Mouse (Mus musculus): ENCODE data around the gene Clip2. TPM values are rescaled to one million over a fixed set of nuclear protein-coding genes. Genes with fewer than 3 reads are reported as not detected.

The Clip2 gene
- polyA plus RNA-seq, 1 experiment from 2014 or later, result 7.4 TPM

DNA sequence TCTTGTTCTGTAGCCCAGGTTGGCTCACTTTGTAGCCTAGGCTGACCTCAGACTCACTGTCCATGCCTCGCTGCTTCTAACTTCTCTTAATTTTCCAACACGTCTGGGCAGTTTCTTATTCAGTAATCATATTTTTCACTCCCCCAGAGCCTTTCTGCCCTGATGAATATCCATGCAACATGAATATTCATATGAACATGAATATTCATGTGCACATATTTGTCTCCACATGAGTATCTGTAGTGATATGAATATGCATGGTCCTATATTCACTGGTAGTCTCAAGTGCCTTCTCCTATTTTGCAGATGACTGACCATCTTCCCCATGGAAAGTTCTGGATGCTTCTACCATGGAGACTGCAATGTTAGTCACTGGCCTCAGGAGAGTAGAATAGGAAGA lies 31.1 kb downstream of the Clip2 start:
- 90% methylated on average over 2 of the region's 2 CpGs for WGBS
- peaks cover 79% of the 10 kb centered on the region for H3K36me3 ChIP-seq
- H3K9me3 ChIP-seq, result peaks cover 3% of the 10 kb centered on the region; the same call in 1 of the 2 replicates
- no peaks in the 10 kb centered on the region for H3K4me1 ChIP-seq
- H3K4me2 ChIP-seq (replicated peaks), result no peak overlapping the region
- H3K27me3 ChIP-seq, result no peaks in the 10 kb centered on the region
- H3K27ac ChIP-seq, result no peak overlapping the region
- H3K9ac ChIP-seq, result no peak overlapping the region
- ATAC-seq (ENCODE audit: insufficient number of reproducible peaks, insufficient read depth, low FRiP score, low TSS enrichment), result no peak
- no peak overlapping the region for H3K4me3 ChIP-seq

DNA sequence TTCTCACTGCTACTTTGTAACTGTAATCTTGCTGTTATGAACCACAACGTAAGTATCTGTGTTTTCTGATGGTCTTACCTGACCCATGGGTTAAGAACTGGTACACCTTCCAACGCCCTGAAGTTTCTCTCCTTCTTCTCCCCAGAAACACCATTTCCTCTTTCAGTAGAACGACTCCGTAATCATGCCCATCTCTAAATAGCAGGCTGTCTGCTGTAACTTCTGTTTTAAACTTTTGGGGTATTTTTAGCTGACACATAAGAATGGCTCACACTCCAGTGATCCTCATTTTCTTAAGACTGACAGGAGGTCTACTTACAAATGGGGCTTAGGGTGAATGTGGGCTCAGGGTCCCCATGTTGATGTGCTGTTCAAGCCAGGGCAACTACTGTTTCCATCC lies 32.1 kb downstream of the Clip2 start:
- Histone ChIP-seq H3K4me2 (replicated peaks) (no peak overlapping the region), H3K4me3 (no peak overlapping the region), H3K9ac (no peak overlapping the region), H3K4me1 (no peaks in the 10 kb centered on the region), H3K27ac (no peak overlapping the region), H3K27me3 (no peaks in the 10 kb centered on the region), H3K9me3 (peaks cover 3% of the 10 kb centered on the region; the same call in 1 of the 2 replicates), H3K36me3 (peaks cover 82% of the 10 kb centered on the region)
- whole genome bisulfite sequencing, result over 99% methylated on average over 4 of the region's 4 CpGs
- no peak for ATAC-seq (ENCODE audit: insufficient number of reproducible peaks, insufficient read depth, low FRiP score, low TSS enrichment)

DNA sequence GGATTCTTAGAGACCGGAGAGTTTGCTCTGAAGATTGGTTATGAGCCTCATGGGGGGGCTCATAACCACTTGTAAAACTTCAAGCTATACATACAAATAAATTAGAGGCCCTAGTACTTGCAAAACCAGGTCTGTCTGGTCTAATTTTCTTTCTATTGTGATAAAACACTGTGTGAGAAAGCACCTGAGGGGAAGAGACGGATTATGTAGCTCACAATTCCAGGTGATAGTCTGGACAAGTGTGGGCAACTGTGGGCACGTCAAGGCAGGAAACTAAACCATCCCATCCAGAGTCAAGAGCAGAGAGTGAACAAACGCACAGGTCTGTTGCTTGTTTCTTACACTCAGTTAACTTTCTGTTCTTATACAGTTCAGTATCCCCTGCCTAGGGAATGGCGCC lies 32.8 kb downstream of the Clip2 start:
- no peaks in the 10 kb centered on the region for H3K4me1 ChIP-seq
- ATAC-seq (ENCODE audit: insufficient number of reproducible peaks, insufficient read depth, low FRiP score, low TSS enrichment), result no peak
- no peaks in the 10 kb centered on the region for H3K27me3 ChIP-seq
- no peak overlapping the region for H3K9ac ChIP-seq
- no peak overlapping the region for H3K4me2 ChIP-seq (replicated peaks)
- peaks cover 84% of the 10 kb centered on the region for H3K36me3 ChIP-seq
- no peak overlapping the region for H3K27ac ChIP-seq
- WGBS, result 89% methylated on average over 5 of the region's 5 CpGs
- H3K9me3 ChIP-seq, result peaks cover 3% of the 10 kb centered on the region; the same call in 1 of the 2 replicates
- no peak overlapping the region for H3K4me3 ChIP-seq

DNA sequence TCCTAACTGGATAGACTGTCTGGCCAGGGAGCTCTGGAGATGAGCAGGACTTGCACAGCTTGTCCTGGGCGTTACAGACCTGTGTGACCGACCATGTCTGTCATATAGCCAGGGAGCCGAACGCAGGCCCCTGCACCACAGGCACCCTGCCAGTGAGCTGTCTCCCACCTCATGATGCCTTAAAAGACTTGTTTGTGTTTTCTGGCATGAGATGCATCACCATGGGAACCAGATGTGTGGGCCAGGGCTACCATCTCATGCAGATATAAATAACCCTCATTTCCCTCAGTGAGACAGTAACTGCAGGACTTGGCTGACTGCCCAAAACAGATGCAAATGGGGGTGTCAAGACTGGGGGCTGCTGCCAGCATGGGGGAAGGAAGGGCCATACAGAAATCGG lies 40.1 kb downstream of the Clip2 start:
- Histone ChIP-seq H3K36me3 (peaks cover 94% of the 10 kb centered on the region), H3K27me3 (no peaks in the 10 kb centered on the region), H3K4me2 (replicated peaks) (no peak overlapping the region), H3K9me3 (peaks cover 3% of the 10 kb centered on the region; the same call in 1 of the 2 replicates), H3K4me1 (no peaks in the 10 kb centered on the region), H3K9ac (no peak overlapping the region), H3K27ac (no peak overlapping the region), H3K4me3 (no peak overlapping the region)
- WGBS, result 93% methylated on average over 5 of the region's 5 CpGs
- no peak for ATAC-seq (ENCODE audit: insufficient number of reproducible peaks, insufficient read depth, low FRiP score, low TSS enrichment)

DNA sequence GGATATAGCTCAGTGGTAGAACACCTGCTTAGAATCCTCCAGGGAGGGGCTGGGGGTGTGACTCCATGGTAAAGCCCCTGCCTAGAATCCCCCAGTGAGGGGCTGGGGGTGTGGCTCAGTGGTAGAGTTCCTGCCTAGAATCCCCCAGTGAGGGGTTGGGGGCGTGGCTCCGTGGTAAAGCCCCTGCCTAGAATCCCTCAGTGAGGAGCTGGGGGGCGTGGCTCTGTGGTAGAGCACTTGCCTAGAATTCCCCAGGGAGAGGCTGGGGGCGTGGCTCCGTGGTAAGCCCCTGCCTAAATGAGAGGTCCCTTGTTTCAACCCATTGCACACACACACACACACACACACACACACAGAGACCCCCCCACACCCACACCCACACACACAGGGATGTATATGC lies 42.0 kb downstream of the Clip2 start:
- no peak overlapping the region for H3K27ac ChIP-seq
- H3K4me1 ChIP-seq, result no peaks in the 10 kb centered on the region
- no peaks in the 10 kb centered on the region for H3K27me3 ChIP-seq
- ATAC-seq (ENCODE audit: insufficient number of reproducible peaks, insufficient read depth, low FRiP score, low TSS enrichment), result no peak
- no peak overlapping the region for H3K4me3 ChIP-seq
- no peak overlapping the region for H3K4me2 ChIP-seq (replicated peaks)
- 90% methylated on average over 5 of the region's 5 CpGs for WGBS
- peaks cover 76% of the 10 kb centered on the region for H3K36me3 ChIP-seq
- H3K9me3 ChIP-seq, result no peaks in the 10 kb centered on the region
- no peak overlapping the region for H3K9ac ChIP-seq

DNA sequence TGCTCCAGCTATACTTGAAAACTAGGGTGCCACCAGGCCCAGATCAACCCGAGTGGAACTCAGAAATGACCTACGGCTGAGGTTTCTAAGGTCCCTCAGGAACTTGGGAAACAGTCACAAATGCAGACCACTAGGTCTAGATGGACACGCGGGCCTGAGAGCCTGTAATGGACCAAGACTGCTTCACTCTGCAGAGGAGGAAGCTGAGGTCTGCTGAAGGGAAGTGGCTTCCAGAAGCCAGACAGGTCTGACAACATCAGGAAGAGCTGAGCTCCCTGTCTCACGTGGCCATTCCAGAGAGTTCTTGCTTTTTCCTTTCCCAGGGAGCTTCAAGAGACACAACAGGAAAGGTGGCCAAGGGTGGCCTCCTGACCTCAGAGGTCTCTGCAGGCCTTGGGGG lies 43.3 kb downstream of the Clip2 start:
- Histone ChIP-seq H3K27me3 (no peaks in the 10 kb centered on the region), H3K27ac (no peak overlapping the region), H3K4me2 (replicated peaks) (no peak overlapping the region), H3K36me3 (peaks cover 74% of the 10 kb centered on the region), H3K9ac (no peak overlapping the region), H3K4me3 (no peak overlapping the region), H3K4me1 (no peaks in the 10 kb centered on the region), H3K9me3 (no peaks in the 10 kb centered on the region)
- 84% methylated on average over 5 of the region's 5 CpGs for WGBS
- no peak for ATAC-seq (ENCODE audit: insufficient number of reproducible peaks, insufficient read depth, low FRiP score, low TSS enrichment)

DNA sequence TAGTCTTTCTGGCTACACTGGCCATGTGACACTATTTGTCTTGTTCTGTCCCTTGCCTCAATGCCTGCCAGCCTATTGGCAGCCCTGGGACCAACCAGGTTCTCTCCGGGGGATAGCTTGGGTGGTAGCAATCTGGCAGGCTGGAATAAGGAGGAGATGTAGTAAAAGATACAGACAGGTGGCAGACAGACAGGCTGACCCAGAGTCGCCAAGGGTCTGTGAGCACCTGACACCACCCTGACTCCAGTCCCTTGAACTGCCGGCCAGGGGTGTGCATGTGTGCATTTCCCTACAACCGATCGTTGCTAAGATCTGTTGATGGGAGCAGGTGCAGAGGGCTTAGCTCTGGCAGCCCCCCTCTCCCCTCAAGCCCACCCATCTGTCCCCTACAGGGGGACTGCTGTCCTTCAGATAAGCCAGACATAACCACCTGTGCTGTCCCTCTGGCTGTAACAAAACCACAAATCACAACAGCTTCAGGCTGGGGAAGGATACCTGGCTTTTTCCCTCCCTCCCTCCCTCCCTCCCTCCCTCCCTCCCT lies 44.3 kb downstream of the Clip2 start:
- no peak overlapping the region for H3K27ac ChIP-seq
- no peak overlapping the region for H3K4me3 ChIP-seq
- 81% methylated on average over 5 of the region's 5 CpGs for WGBS
- peaks cover 75% of the 10 kb centered on the region for H3K36me3 ChIP-seq
- no peaks in the 10 kb centered on the region for H3K9me3 ChIP-seq
- H3K9ac ChIP-seq, result no peak overlapping the region
- H3K4me2 ChIP-seq (replicated peaks), result no peak overlapping the region
- no peaks in the 10 kb centered on the region for H3K27me3 ChIP-seq
- no peaks in the 10 kb centered on the region for H3K4me1 ChIP-seq
- ATAC-seq (ENCODE audit: insufficient number of reproducible peaks, insufficient read depth, low FRiP score, low TSS enrichment), result peak; percentile 30; the same call in 1 of the 2 replicates

DNA sequence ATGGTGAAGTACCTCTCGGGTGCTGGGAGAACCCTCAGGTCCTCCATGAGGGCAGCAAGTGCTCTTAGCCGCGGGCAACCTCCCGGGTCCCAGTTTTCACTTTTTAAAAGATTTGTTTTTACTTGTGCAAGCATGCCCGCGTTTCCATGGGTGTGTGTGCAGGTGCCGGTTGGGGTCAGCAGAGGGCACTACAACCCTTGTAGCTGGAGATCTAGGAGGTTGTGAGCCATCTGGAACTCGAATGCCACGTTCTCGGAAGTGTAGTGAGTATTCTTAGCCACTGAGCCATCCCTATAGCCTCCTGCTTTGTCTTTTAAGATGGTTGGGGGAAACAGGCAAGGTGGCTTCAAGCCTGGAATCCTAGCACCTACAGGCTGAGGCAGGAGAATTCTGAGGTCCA lies 44.9 kb downstream of the Clip2 start:
- Histone ChIP-seq H3K9me3 (no peaks in the 10 kb centered on the region), H3K27me3 (no peaks in the 10 kb centered on the region), H3K4me1 (no peaks in the 10 kb centered on the region), H3K9ac (no peak overlapping the region), H3K36me3 (peaks cover 75% of the 10 kb centered on the region), H3K4me3 (no peak overlapping the region), H3K27ac (no peak overlapping the region), H3K4me2 (replicated peaks) (no peak overlapping the region)
- ATAC-seq (ENCODE audit: insufficient number of reproducible peaks, insufficient read depth, low FRiP score, low TSS enrichment), result no peak
- WGBS, result 23% methylated on average over 10 of the region's 10 CpGs

DNA sequence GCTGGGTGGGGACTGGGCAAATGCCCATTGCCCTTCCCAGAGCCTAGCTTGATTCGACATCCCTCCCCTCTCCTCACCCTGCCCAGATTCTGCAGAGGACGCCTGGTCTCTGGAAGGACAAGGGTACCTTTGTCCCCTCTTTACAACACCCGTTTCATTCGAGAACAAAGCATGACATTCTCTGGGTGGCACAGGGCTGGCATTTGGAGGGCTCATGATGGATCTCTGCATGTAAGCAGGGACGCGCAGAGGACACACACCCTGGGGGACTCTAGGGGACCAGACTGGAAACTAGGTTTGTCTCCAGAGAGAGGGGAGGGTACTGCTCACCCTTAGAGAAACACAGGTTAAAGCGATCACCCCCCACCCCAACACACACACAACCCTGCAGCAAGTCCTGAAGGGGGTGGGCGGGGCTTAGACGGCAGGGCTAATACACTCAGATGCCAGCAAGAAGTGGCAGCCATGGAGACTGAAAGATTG lies 46.4 kb downstream of the Clip2 start:
- no peak for ATAC-seq (ENCODE audit: insufficient number of reproducible peaks, insufficient read depth, low FRiP score, low TSS enrichment)

DNA sequence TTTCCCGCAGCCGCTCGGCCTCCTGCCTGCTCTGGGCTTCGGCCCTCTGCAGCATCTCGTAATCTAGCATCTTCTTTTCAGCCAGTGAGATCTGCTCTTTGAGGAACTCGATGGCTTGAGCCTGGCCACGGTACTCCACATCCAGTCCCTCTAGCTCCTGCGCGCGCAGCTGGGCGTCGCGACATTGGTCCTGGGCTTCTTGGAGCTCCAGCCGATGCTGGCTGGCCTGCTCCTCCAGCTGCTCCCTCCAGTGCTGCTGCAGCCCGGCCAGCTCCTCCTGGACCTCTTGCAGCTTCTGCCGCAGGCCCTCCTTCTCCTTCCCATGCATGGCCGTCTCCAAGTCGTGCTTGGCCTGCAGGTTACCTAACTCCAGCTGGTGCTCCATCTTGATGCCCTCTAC lies 49.6 kb downstream of the Clip2 start:
- Histone ChIP-seq H3K4me3 (no peak overlapping the region), H3K9me3 (no peaks in the 10 kb centered on the region), H3K27me3 (no peaks in the 10 kb centered on the region), H3K27ac (no peak overlapping the region), H3K9ac (no peak overlapping the region), H3K4me2 (replicated peaks) (no peak overlapping the region), H3K4me1 (no peaks in the 10 kb centered on the region), H3K36me3 (peaks cover 71% of the 10 kb centered on the region)
- WGBS, result 94% methylated on average over 18 of the region's 18 CpGs
- ATAC-seq (ENCODE audit: insufficient number of reproducible peaks, insufficient read depth, low FRiP score, low TSS enrichment), result no peak

More for the DNA sequence above, 46.4 kb downstream of the Clip2 start:
- H3K27ac ChIP-seq, result no peak overlapping the region
- WGBS, result 50% methylated on average over 9 of the region's 9 CpGs
- H3K9me3 ChIP-seq, result no peaks in the 10 kb centered on the region
- H3K27me3 ChIP-seq, result no peaks in the 10 kb centered on the region
- peaks cover 75% of the 10 kb centered on the region for H3K36me3 ChIP-seq
- H3K9ac ChIP-seq, result no peak overlapping the region
- H3K4me3 ChIP-seq, result no peak overlapping the region
- no peaks in the 10 kb centered on the region for H3K4me1 ChIP-seq
- H3K4me2 ChIP-seq (replicated peaks), result no peak overlapping the region

DNA sequence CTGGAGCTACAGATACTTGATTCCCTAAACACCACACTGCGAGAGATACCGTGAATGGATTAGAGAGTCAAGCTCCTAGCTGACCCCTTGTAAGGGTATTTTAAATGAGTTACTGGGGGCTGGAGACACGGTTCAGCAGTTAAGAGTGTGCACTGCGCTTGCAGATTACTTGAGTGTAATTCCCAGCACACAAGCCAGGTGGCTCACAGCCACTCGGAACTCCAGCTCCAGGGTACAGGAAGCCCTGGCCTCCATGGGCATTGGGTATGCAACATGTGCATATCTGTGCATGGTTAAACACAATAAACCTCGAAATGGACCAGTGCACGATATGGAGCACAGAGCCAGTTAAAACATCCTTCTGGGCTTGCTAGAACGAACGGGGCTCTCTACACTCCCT lies 50.8 kb downstream of the Clip2 start:
- H3K36me3 ChIP-seq, result peaks cover 79% of the 10 kb centered on the region
- no peaks in the 10 kb centered on the region for H3K9me3 ChIP-seq
- no peak overlapping the region for H3K27ac ChIP-seq
- no peaks in the 10 kb centered on the region for H3K4me1 ChIP-seq
- H3K27me3 ChIP-seq, result no peaks in the 10 kb centered on the region
- H3K9ac ChIP-seq, result no peak overlapping the region
- no peak overlapping the region for H3K4me3 ChIP-seq
- no peak for ATAC-seq (ENCODE audit: insufficient number of reproducible peaks, insufficient read depth, low FRiP score, low TSS enrichment)
- WGBS, result 86% methylated on average over 9 of the region's 9 CpGs
- no peak overlapping the region for H3K4me2 ChIP-seq (replicated peaks)

DNA sequence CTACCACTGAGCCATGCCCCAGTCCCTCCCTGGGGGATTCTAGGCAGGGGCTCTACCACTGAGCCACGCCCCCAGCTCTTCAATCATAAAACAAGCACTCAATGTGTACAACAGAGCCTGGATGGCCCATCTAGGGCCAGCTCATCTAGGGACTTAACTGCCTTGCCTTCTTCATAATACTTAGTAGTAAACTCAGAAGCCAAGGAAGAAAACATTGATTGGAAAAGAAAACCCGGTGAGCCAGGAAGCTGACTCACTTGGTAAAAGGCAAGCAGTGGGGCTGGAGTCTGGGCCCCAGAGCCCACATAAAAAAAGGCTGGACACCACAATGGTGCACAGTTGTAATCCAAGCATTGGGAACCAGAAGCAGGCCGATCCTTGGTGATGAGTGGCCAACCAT lies 51.6 kb downstream of the Clip2 start:
- Histone ChIP-seq H3K27me3 (no peaks in the 10 kb centered on the region), H3K9me3 (no peaks in the 10 kb centered on the region), H3K9ac (no peak overlapping the region), H3K36me3 (peaks cover 86% of the 10 kb centered on the region), H3K4me2 (replicated peaks) (no peak overlapping the region), H3K27ac (no peak overlapping the region), H3K4me3 (no peak overlapping the region), H3K4me1 (no peaks in the 10 kb centered on the region)
- 91% methylated on average over 3 of the region's 3 CpGs for WGBS
- ATAC-seq (ENCODE audit: insufficient number of reproducible peaks, insufficient read depth, low FRiP score, low TSS enrichment), result no peak

Data from embryonic facial prominence, embryonic 12.5 days (tissue).